Mouse (Mus musculus) neural tube, embryonic 14.5 days (tissue): ENCODE measurements around the gene Spsb2. TPM values are rescaled to one million over a fixed set of nuclear protein-coding genes. Genes with fewer than 3 reads are reported as not detected.

Experiments
- ATAC-seq: fragments of 200-750 bp; cut with Nextera tagmentation; 2 replicates; pipeline ENCODE4 v1.8.0; 2017; ENCODE audit warnings: low read depth, mild to moderate bottlenecking, moderate TSS enrichment, moderate library complexity
- H3K27ac ChIP-seq: fragments of 300-500 bp; sonication (generic); 2 replicates; pipeline ENCODE4 v1.5.1; 2014; ENCODE audit warnings: low read depth, mild to moderate bottlenecking, control low read depth, low read length, moderate library complexity, mixed read lengths
- H3K27me3 ChIP-seq: fragments of 300-500 bp; sonication (generic); 2 replicates; pipeline ENCODE4 v1.6.1; 2014; ENCODE audit warnings: low read length; ENCODE audit not compliant: control insufficient read depth, insufficient read depth
- H3K36me3 ChIP-seq: fragments of 300-500 bp; sonication (generic); 2 replicates; pipeline ENCODE4 v1.6.1; 2014; ENCODE audit warnings: low read length, mixed read lengths; ENCODE audit not compliant: control insufficient read depth, insufficient read depth
- H3K4me1 ChIP-seq: fragments of 300-500 bp; sonication (generic); 2 replicates; pipeline ENCODE4 v1.6.1; 2014; ENCODE audit warnings: low read length; ENCODE audit not compliant: control insufficient read depth, insufficient read depth
- H3K4me2 ChIP-seq: fragments of 300-500 bp; sonication (generic); 2 replicates; pipeline ENCODE4 v1.6.1; 2014; ENCODE audit warnings: mild to moderate bottlenecking, low read depth, low read length, control low read depth
- H3K4me3 ChIP-seq: fragments of 300-500 bp; sonication (generic); 2 replicates; pipeline ENCODE4 v1.5.1; 2014; ENCODE audit warnings: low read depth, low read length, control low read depth, mixed read lengths
- H3K9ac ChIP-seq: fragments of 300-500 bp; sonication (generic); replicated peaks from 2 replicates; pipeline ENCODE4 v1.6.1; 2014; ENCODE audit warnings: low read depth, mild to moderate bottlenecking, control low read depth, low read length, mixed read lengths
- H3K9me3 ChIP-seq: fragments of 300-500 bp; sonication (generic); 2 replicates; pipeline ENCODE4 v1.6.1; 2016; ENCODE audit warnings: low read length; ENCODE audit not compliant: control insufficient read depth
- WGBS: fragments of 180-500 bp; shearing (Covaris S2); extraction: QIAGEN DNeasy Blood & Tissue Kit; methylation state at CpG from one replicate; pipeline ENCODE4 v1.1.7; 2014; 5-methylcytosine and 5-hydroxymethylcytosine counted together
- polyA plus RNA-seq: library from polyadenylated mRNA; unstranded; fragments of >200 nt; fragmentation: Nextera tagmentation; extraction: Ambion mirVana; gene quantifications from 2 replicates; pipeline ENCODE4 v1.2.1, GENCODE M21; 2014

The Spsb2 gene
- polyA plus RNA-seq, 1 experiment from 2014 or later, result 4.4 TPM

GRCm38 (mm10) chr6:124770013-124770412 lies 38.4 kb upstream of the Spsb2 start:
- Histone ChIP-seq H3K4me1 (peaks cover 9% of the 10 kb centered on the region), H3K4me2 (peak overlapping the region; percentile 71), H3K9me3 (no peaks in the 10 kb centered on the region), H3K9ac (peak overlapping the region; percentile 57), H3K27me3 (no peaks in the 10 kb centered on the region; the same call in 1 of the 2 replicates), H3K27ac (peak overlapping the region; percentile 52), H3K36me3 (no peaks in the 10 kb centered on the region), H3K4me3 (peak overlapping the region; percentile 47)
- ATAC-seq, result no peak
- 56% methylated on average over 7 of the region's 7 CpGs for WGBS

DNA sequence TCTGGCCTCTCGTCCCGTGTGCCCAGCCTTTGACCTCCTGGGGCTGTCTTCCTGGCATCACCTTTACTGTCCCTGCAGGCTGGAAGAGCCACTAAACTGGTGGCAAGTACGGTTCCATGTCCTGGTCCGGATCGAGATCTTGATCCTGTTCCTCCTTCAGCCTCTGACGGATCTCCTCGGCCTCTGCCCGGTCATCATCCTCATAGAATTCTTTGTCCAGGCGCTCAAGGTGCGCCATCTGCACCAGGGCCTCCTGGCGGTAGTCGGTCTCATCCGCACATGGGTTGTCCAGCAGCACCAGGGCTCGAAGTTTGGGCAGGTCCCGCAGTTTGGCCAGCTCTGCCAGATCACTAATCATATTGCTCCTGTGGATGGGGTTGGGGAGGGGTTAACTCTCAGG lies 38.0 kb upstream of the Spsb2 start:
- no peak overlapping the region for H3K4me3 ChIP-seq
- ATAC-seq, result no peak
- no peaks in the 10 kb centered on the region for H3K9me3 ChIP-seq
- WGBS, result 90% methylated on average over 15 of the region's 15 CpGs
- H3K27ac ChIP-seq, result no peak overlapping the region
- no peaks in the 10 kb centered on the region for H3K36me3 ChIP-seq
- H3K9ac ChIP-seq, result no peak overlapping the region
- H3K4me2 ChIP-seq, result no peak overlapping the region
- peaks cover 9% of the 10 kb centered on the region for H3K4me1 ChIP-seq
- no peaks in the 10 kb centered on the region; the same call in 1 of the 2 replicates for H3K27me3 ChIP-seq

GRCm38 (mm10) chr6:124779222-124779983 lies 29.1 kb upstream of the Spsb2 start, which contains the start of gene Lrrc23:
Lrrc23 (minus strand) TSS chr6:124779727.
- peaks cover 5% of the 10 kb centered on the region; the same call in 1 of the 2 replicates for H3K4me1 ChIP-seq
- 3% methylated on average over 23 of the region's 23 CpGs for WGBS
- no peaks in the 10 kb centered on the region for H3K36me3 ChIP-seq
- no peak within 1 kb of the TSS for H3K27ac ChIP-seq
- peak within 1 kb of the TSS; percentile 28 for H3K4me3 ChIP-seq
- peak within 1 kb of the TSS; percentile 29 for H3K9ac ChIP-seq
- H3K4me2 ChIP-seq, result peak within 1 kb of the TSS; percentile 59
- peak; percentile 65 for ATAC-seq
- no peaks in the 10 kb centered on the region for H3K9me3 ChIP-seq
- H3K27me3 ChIP-seq, result no peaks in the 10 kb centered on the region

DNA sequence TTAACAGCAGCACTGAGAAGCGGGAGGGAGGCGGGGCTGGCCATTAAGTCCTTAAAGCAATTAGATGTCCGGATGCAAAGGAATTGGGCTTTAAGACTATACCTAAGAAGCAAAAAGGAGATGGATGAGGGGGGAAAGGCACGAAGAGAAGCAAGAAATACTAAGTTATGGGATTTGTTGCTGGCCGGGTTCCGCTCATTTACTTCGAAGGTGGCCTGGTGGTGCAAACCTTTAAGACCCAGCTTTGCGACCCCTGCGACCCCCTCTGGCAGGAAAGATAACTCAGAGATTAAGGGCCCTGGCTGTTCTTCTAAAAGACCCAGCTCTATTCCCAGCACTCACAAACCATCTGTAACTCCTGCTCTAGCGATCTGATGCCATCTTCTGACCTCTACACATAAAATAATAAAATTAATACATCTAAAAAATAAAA lies 28.5 kb upstream of the Spsb2 start:
- H3K4me3 ChIP-seq, result peak overlapping the region; percentile 28
- H3K27ac ChIP-seq, result no peak overlapping the region
- H3K9ac ChIP-seq, result peak overlapping the region; percentile 29; the same call in 1 of the 2 replicates
- WGBS, result 5% methylated on average over 10 of the region's 10 CpGs
- 0 out of 2 replicates have a peak, but pooled peaks have one; percentile 31 for ATAC-seq
- H3K4me2 ChIP-seq, result peak overlapping the region; percentile 59
- H3K27me3 ChIP-seq, result no peaks in the 10 kb centered on the region
- H3K36me3 ChIP-seq, result no peaks in the 10 kb centered on the region
- no peaks in the 10 kb centered on the region for H3K9me3 ChIP-seq
- H3K4me1 ChIP-seq, result peaks cover 5% of the 10 kb centered on the region; the same call in 1 of the 2 replicates

- Histone ChIP-seq H3K9ac (no peak overlapping the region), H3K4me2 (no peak overlapping the region), H3K4me1 (peaks cover 5% of the 10 kb centered on the region; the same call in 1 of the 2 replicates), H3K4me3 (no peak overlapping the region), H3K27me3 (no peaks in the 10 kb centered on the region), H3K27ac (no peak overlapping the region), H3K36me3 (no peaks in the 10 kb centered on the region), H3K9me3 (no peaks in the 10 kb centered on the region)
- no peak for ATAC-seq
- 85% methylated on average over 7 of the region's 7 CpGs for WGBS
These were observed 27.5 kb upstream of the Spsb2 start for GRCm38 (mm10) chr6:124780917-124781316.

GRCm38 (mm10) chr6:124782436-124782835 lies 26.0 kb upstream of the Spsb2 start:
- Histone ChIP-seq H3K36me3 (no peaks in the 10 kb centered on the region), H3K9ac (no peak overlapping the region), H3K4me3 (no peak overlapping the region), H3K4me2 (no peak overlapping the region), H3K27me3 (no peaks in the 10 kb centered on the region), H3K4me1 (peaks cover 5% of the 10 kb centered on the region; the same call in 1 of the 2 replicates), H3K27ac (no peak overlapping the region), H3K9me3 (no peaks in the 10 kb centered on the region)
- ATAC-seq, result no peak
- 21% methylated on average over 6 of the region's 6 CpGs for WGBS

DNA sequence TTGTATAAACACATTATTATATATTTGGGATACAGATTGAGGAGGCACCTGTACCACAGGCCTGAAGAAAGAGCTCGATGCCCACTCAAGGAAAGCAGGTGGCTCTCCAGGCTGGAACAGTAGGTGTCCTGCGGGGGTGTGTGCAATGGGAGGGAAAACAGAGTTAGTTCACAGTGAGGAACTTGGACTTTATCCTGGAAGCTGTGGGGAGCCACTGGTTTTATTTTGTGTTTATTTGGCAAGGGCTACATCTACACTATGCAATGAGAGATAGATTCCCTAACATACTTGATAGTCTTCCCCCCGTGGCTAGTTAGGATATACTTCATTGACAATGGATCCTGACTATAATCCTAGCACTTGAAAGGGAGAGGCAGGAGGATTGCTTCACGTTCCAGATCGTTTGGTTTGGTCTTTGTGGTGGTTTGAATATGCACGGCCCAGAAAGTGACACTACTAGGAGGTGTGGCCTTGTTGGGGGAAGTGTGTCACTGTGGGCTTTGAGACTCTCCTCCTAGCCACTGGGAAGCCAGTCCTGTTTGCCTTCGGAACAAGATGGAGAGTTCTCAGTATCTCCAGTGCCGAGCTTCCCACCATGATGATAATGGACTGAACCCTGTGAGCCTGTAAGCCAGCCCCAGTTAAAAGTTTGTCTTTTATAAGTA lies 21.6 kb upstream of the Spsb2 start:
- Histone ChIP-seq H3K9me3 (no peaks in the 10 kb centered on the region), H3K4me3 (no peak overlapping the region), H3K4me1 (no peaks in the 10 kb centered on the region), H3K4me2 (no peak overlapping the region), H3K27me3 (no peaks in the 10 kb centered on the region), H3K9ac (no peak overlapping the region), H3K27ac (no peak overlapping the region), H3K36me3 (no peaks in the 10 kb centered on the region)
- ATAC-seq, result no peak
- WGBS, result 61% methylated on average over 8 of the region's 8 CpGs

DNA sequence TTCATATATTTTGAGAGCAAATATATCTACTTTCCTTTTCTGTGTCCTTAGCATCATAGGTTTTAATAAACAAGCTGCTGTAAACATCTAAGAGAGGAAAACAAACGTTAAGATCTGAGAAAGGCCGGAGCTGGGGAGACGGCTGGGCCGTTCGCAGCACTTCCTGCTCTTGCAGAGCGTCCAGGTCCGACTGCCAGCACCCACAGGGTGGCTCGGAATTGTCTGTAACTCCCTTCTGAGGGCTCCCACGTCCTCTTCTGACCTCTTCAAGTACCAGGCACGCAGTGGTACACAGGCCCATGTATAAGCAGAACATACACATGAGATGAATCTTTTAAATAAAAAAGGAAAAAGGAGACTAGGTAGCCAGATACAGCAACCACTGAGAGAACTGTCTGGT lies 20.7 kb upstream of the Spsb2 start:
- H3K27ac ChIP-seq, result no peak overlapping the region
- H3K4me2 ChIP-seq, result no peak overlapping the region
- no peak overlapping the region for H3K4me3 ChIP-seq
- no peaks in the 10 kb centered on the region for H3K9me3 ChIP-seq
- 80% methylated on average over 10 of the region's 10 CpGs for WGBS
- H3K27me3 ChIP-seq, result no peaks in the 10 kb centered on the region
- no peaks in the 10 kb centered on the region for H3K36me3 ChIP-seq
- no peak for ATAC-seq
- H3K9ac ChIP-seq, result no peak overlapping the region
- H3K4me1 ChIP-seq, result no peaks in the 10 kb centered on the region

GRCm38 (mm10) chr6:124789519-124789918 lies 18.9 kb upstream of the Spsb2 start:
- H3K9ac ChIP-seq, result no peak overlapping the region
- H3K4me2 ChIP-seq, result no peak overlapping the region
- H3K36me3 ChIP-seq, result no peaks in the 10 kb centered on the region
- no peak overlapping the region for H3K27ac ChIP-seq
- H3K27me3 ChIP-seq, result no peaks in the 10 kb centered on the region
- ATAC-seq, result no peak
- H3K4me3 ChIP-seq, result no peak overlapping the region
- no peaks in the 10 kb centered on the region for H3K4me1 ChIP-seq
- no peaks in the 10 kb centered on the region for H3K9me3 ChIP-seq
- 83% methylated on average over 4 of the region's 4 CpGs for WGBS
